ENCODE assay signal across 8 mouse cellular contexts in the genomic region with DNA sequence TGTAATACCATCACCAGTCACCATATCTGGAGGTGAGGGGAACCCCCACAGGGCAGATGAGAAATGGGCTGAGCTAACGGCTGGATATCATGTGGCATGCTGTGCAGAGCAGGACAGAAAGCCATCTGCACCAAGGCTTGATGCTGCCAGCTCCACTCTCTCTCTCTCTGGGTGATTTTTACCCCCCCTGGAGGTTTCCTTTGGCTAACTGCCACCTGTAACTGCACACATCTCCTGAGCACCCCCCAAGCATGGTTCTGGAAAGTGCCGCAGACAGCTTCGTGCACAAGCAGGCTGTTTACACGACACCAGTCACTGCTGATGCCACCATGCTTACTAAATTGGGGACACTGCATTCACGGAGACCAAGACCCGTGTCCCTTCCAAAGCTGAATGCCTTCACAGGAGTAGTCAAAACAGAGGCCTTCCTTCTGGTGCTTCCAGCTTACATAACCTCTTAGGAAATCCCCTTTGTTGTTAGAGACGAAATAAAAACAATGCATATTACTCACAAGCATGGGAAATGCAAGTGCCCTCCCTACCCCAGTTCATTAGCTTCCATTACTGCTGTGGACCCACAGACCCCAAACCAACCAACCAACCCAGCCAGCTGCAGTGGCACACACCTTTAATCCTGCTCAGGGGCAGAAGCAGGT. TPM values are rescaled to one million over a fixed set of nuclear protein-coding genes. Genes with fewer than 3 reads are reported as not detected.
A peak's percentile ranks its signal among the peaks of the same experiment; 100 is the strongest.
DNase-seq lines count a peak whose midpoint lies in the region; ATAC-seq lines count a peak whose summit lies in the region.

No protein-coding gene starts in this region.

- H3K4me1 ChIP-seq in intestine, embryonic 15.5 days (replicated peaks): no peaks in the 10 kb centered on the region

- H3K4me2 ChIP-seq in intestine, embryonic 15.5 days (replicated peaks): no peak overlapping the region

- DNase-seq in kidney, postnatal 10 days: peak; percentile 23
- DNase-seq in kidney, adult 18-20 months: no peak
- DNase-seq in cerebellum, adult 11-12 months: peak; percentile 59
- DNase-seq in heart, postnatal 25 days (ENCODE audit: low spot score): peak; percentile 23
- DNase-seq in thymus, postnatal 0 days (ENCODE audit: low spot score): peak; percentile 72
- DNase-seq in layer of hippocampus, postnatal 36 days: no peak
- DNase-seq in adrenal gland, postnatal 36 days: no peak

- H3K27me3 ChIP-seq in intestine, embryonic 15.5 days (replicated peaks): no peaks in the 10 kb centered on the region

- WGBS in intestine, embryonic 15.5 days: 72% methylated on average over 7 of the region's 7 CpGs

- no peaks in the 10 kb centered on the region for H3K36me3 ChIP-seq in intestine, embryonic 15.5 days

- no peaks in the 10 kb centered on the region for H3K9me3 ChIP-seq in intestine, embryonic 15.5 days

- no peak overlapping the region for H3K4me3 ChIP-seq in intestine, embryonic 15.5 days (replicated peaks)

- no peak overlapping the region for H3K9ac ChIP-seq in intestine, embryonic 15.5 days

- H3K27ac ChIP-seq in intestine, embryonic 15.5 days: no peak overlapping the region

- no peak for ATAC-seq in intestine, embryonic 15.5 days

- intact Hi-C loops in heart, postnatal 25 days (cut with DNase I): loop anchor here (5.0 kb wide), 1 partner anchor 82 kb away; the partner anchor contains the start of gene Tram2

RNA-seq across cellular contexts. Expression of gene Efhc1, which starts 44.0 kb away (rescaled TPM):
- under 1 TPM; 0.42 to 0.75 TPM for total RNA-seq in heart, postnatal 25 days (2021)
- 0.88 and 1.3 TPM in 2 replicates for polyA plus RNA-seq in thymus, postnatal 0 days (2015; fragmentation: Nextera tagmentation; extraction: Ambion mirVana)
- total RNA-seq in layer of hippocampus, postnatal 36 days (2021): 1 to 10 TPM in 1 of 2 experiments, under 1 TPM in 1; 0.77 to 1.7 TPM
- 1.4 and 2.2 TPM in 2 replicates for polyA plus RNA-seq in intestine, embryonic 15.5 days (2015; fragmentation: Nextera tagmentation; extraction: Ambion mirVana)
- 1 to 10 TPM; 1.1 to 1.6 TPM for total RNA-seq in adrenal gland, postnatal 36 days (2021)

Comparison
In these comparisons a context has a peak if more than half of its experiments do, and no peak if none do; other contexts are left out.
1. DNase-seq: peak in kidney, postnatal 10 days (single experiment), cerebellum, adult 11-12 months (single experiment), heart, postnatal 25 days (single experiment) and thymus, postnatal 0 days (single experiment); none in kidney, adult 18-20 months (single experiment), layer of hippocampus, postnatal 36 days (0 of 2) and adrenal gland, postnatal 36 days (0 of 2).